22 mouse cellular contexts compared by ENCODE assay signal in the genomic region with DNA sequence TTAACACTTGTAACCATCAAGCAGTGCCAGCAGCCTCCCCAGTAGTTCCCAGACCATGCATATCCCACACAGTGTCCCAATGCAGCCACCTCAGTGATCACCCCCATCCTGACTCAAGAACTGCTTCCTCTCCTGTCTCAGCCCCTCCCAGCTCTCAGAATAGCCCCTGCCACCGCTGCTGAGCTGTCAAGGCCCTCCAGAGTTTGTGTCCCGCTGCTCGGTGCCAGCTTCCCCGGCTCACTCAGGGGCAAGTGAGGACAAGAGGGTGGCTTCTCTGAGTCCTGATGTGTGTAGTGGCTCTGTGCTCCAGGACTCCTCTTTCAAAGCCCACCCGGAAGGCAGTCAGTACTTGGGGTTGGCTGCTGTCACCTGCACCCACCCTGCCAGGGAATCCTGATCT. TPM values are rescaled to one million over a fixed set of nuclear protein-coding genes. Genes with fewer than 3 reads are reported as not detected.
DNase-seq lines count a peak whose midpoint lies in the region; ATAC-seq lines count a peak whose summit lies in the region.
"Had no signal": no experiment of that assay in that cellular context is flagged by ENCODE, and none has a peak within 500 bp of the region (broad histone marks: within the 10 kb centered on the region; RNA-seq: fewer than 3 reads in every experiment).

No protein-coding gene starts in this region.

- DNase-seq in adrenal gland, postnatal 14 days: peak; percentile 51
- no peak for DNase-seq in adrenal gland, postnatal 4 days (ENCODE audit: low spot score in 2 of 2)
- peak; percentile 40 to 50 for DNase-seq in heart, adult 18-20 months
- DNase-seq in heart, postnatal 25 days (ENCODE audit: low spot score): no peak
- DNase-seq: adrenal gland, adult 8-10 months; cerebellum, adult 2 months; cerebellum, postnatal 25 days; kidney, adult 18-20 months; layer of hippocampus, adult 9-11 months; liver, embryonic 13.5 days; spleen, adult 18-20 months; thymus, postnatal 14 days had no signal

- H3K4me3 ChIP-seq in neural tube, embryonic 12.5 days: no peak overlapping the region
- H3K4me3 ChIP-seq in neural tube, embryonic 15.5 days (replicated peaks): no peak overlapping the region
- H3K4me3 ChIP-seq: embryonic facial prominence, embryonic 12.5 days; liver, embryonic 13.5 days had no signal

- no peak overlapping the region for H3K4me2 ChIP-seq in neural tube, embryonic 12.5 days (replicated peaks)
- no peak overlapping the region for H3K4me2 ChIP-seq in neural tube, embryonic 15.5 days
- H3K4me2 ChIP-seq: embryonic facial prominence, embryonic 12.5 days; hindbrain, embryonic 14.5 days; liver, embryonic 13.5 days; lung, embryonic 14.5 days; midbrain, embryonic 11.5 days had no signal

- no peaks in the 10 kb centered on the region for H3K36me3 ChIP-seq in neural tube, embryonic 12.5 days
- no peaks in the 10 kb centered on the region for H3K36me3 ChIP-seq in neural tube, embryonic 15.5 days
- H3K36me3 ChIP-seq: embryonic facial prominence, embryonic 12.5 days; liver, embryonic 13.5 days had no signal

- ATAC-seq in neural tube, embryonic 12.5 days (ENCODE audit: low FRiP score, low read depth): no peak
- ATAC-seq in neural tube, embryonic 15.5 days (ENCODE audit: low FRiP score): no peak
- ATAC-seq in megakaryocyte progenitor cell, adult 5-6 weeks (replicated peaks; ENCODE audit: poor library complexity): no peak
- ATAC-seq: activated CD4-positive, CD25-positive, alpha-beta regulatory T cell, adult 4 months; inflammation-experienced regulatory T-cells, adult 6 months had no signal

- 0 out of 2 replicates have a peak overlapping the region, but pooled peaks have one; percentile 18 for H3K9ac ChIP-seq in neural tube, embryonic 12.5 days
- no peak overlapping the region for H3K9ac ChIP-seq in neural tube, embryonic 15.5 days (replicated peaks)
- H3K9ac ChIP-seq: embryonic facial prominence, embryonic 12.5 days; hindbrain, embryonic 14.5 days; liver, embryonic 13.5 days; lung, embryonic 14.5 days had no signal

- no peaks in the 10 kb centered on the region for H3K9me3 ChIP-seq in neural tube, embryonic 12.5 days
- no peaks in the 10 kb centered on the region for H3K9me3 ChIP-seq in neural tube, embryonic 15.5 days (replicated peaks)
- H3K9me3 ChIP-seq: embryonic facial prominence, embryonic 12.5 days; liver, embryonic 13.5 days had no signal

- peaks cover 18% of the 10 kb centered on the region for H3K27me3 ChIP-seq in neural tube, embryonic 12.5 days (replicated peaks)
- H3K27me3 ChIP-seq in neural tube, embryonic 15.5 days (replicated peaks): peaks cover 10% of the 10 kb centered on the region

- no peak overlapping the region for H3K27ac ChIP-seq in neural tube, embryonic 12.5 days
- no peak overlapping the region for H3K27ac ChIP-seq in neural tube, embryonic 15.5 days (replicated peaks)
- H3K27ac ChIP-seq: embryonic facial prominence, embryonic 12.5 days; hindbrain, embryonic 14.5 days; liver, embryonic 13.5 days; macrophage had no signal

- peaks cover 18% of the 10 kb centered on the region for H3K4me1 ChIP-seq in neural tube, embryonic 12.5 days
- peaks cover 26% of the 10 kb centered on the region for H3K4me1 ChIP-seq in neural tube, embryonic 15.5 days

- intact Hi-C loops in heart, postnatal 25 days (cut with DNase I): no loop called here

- 40% methylated on average over 5 of the region's 5 CpGs for WGBS in neural tube, embryonic 12.5 days
- 50% methylated on average over 5 of the region's 5 CpGs for WGBS in neural tube, embryonic 15.5 days

RNA-seq across cellular contexts. Expression of gene Foxo6, which starts 3.3 kb away (rescaled TPM):
- 1.4 and 1.9 TPM in 2 replicates for total RNA-seq in adrenal gland, postnatal 14 days (2021)
- total RNA-seq in adrenal gland, postnatal 4 days (2021): 1 to 10 TPM; 4.4 to 4.5 TPM
- 1 to 10 TPM; 2.2 to 2.7 TPM for total RNA-seq in heart, adult 18-20 months (2021)
- 1 to 10 TPM; 2.6 to 5.6 TPM for total RNA-seq in heart, postnatal 25 days (2021)
- 0.86 and 1.2 TPM in 2 replicates for polyA plus RNA-seq in neural tube, embryonic 12.5 days (2016; fragmentation: Nextera tagmentation; extraction: Ambion mirVana)
- 0.63 and 1.0 TPM in 2 replicates for polyA plus RNA-seq in neural tube, embryonic 15.5 days (2015; fragmentation: Nextera tagmentation; extraction: Ambion mirVana)
- total RNA-seq in megakaryocyte progenitor cell, adult 5-6 weeks (2015): not detected in 2 replicates
- total RNA-seq in megakaryocyte progenitor cell, adult 5-6 weeks (2017): not detected in 2 replicates
- polyA plus RNA-seq: activated CD4-positive, CD25-positive, alpha-beta regulatory T cell, adult 4 months; inflammation-experienced regulatory T-cells, adult 6 months; liver, embryonic 13.5 days; macrophage had no signal

Comparison
In these comparisons a context has a peak if more than half of its experiments do, and no peak if none do; other contexts are left out.
1. DNase-seq: peak in adrenal gland, postnatal 14 days (single experiment) and heart, adult 18-20 months (2 of 2); none in adrenal gland, postnatal 4 days (0 of 2) and heart, postnatal 25 days (single experiment).